In genomic region chr9:78190651-78191634, GRCm38 (mm10) we compare ENCODE assay signal across 8 mouse cellular contexts. TPM values are rescaled to one million over a fixed set of nuclear protein-coding genes. Genes with fewer than 3 reads are reported as not detected.
DNase-seq lines count a peak whose midpoint lies in the region; ATAC-seq lines count a peak whose summit lies in the region.

No protein-coding gene starts in this region.

- peaks cover 54% of the 10 kb centered on the region for H3K4me1 ChIP-seq in hindbrain, embryonic 10.5 days (replicated peaks)
- H3K4me1 ChIP-seq in midbrain, embryonic 11.5 days (ENCODE audit: control insufficient read depth, insufficient read depth, low read length) = peaks cover 10% of the 10 kb centered on the region

- no peaks in the 10 kb centered on the region for H3K9me3 ChIP-seq in hindbrain, embryonic 10.5 days
- H3K9me3 ChIP-seq in midbrain, embryonic 11.5 days (ENCODE audit: control insufficient read depth, low read length) = no peaks in the 10 kb centered on the region

- DNase-seq in heart, adult 11 months = peak; percentile 90
- no peak for DNase-seq in heart, postnatal 4 days
- DNase-seq in NIH3T3 (ENCODE audit: low read depth) = peak; percentile 75
- DNase-seq in hindbrain, embryonic 10.5 days (ENCODE audit: low spot score) = peak; percentile 15
- DNase-seq in midbrain, embryonic 11.5 days (ENCODE audit: low spot score, missing footprints) = peak; percentile 89
- no peak for DNase-seq in left cerebral cortex, postnatal 36 days (ENCODE audit: low spot score in 2 of 2)
- no peak for DNase-seq in right cerebral cortex, postnatal 14 days
- DNase-seq in spleen, postnatal 14 days (ENCODE audit: low spot score in 2 of 2) = no peak

- peak overlapping the region; percentile 16; the same call in 1 of the 2 replicates for H3K27ac ChIP-seq in hindbrain, embryonic 10.5 days
- H3K27ac ChIP-seq in midbrain, embryonic 11.5 days (ENCODE audit: low read depth, low read length) = no peak overlapping the region

- peak overlapping the region; percentile 62 for H3K4me2 ChIP-seq in midbrain, embryonic 11.5 days

- peak overlapping the region; percentile 33 for H3K9ac ChIP-seq in midbrain, embryonic 11.5 days (ENCODE audit: low read length)

- no peaks in the 10 kb centered on the region for H3K36me3 ChIP-seq in hindbrain, embryonic 10.5 days
- no peaks in the 10 kb centered on the region for H3K36me3 ChIP-seq in midbrain, embryonic 11.5 days (ENCODE audit: control insufficient read depth, insufficient read depth, low read length)

- peak; percentile 34; the same call in 1 of the 2 replicates for ATAC-seq in midbrain, embryonic 11.5 days (ENCODE audit: low FRiP score)

- H3K27me3 ChIP-seq in hindbrain, embryonic 10.5 days (ENCODE audit: insufficient read depth, poor library complexity, severe bottlenecking) = peaks cover 10% of the 10 kb centered on the region
- peaks cover 3% of the 10 kb centered on the region; the same call in 1 of the 2 replicates for H3K27me3 ChIP-seq in midbrain, embryonic 11.5 days (ENCODE audit: control insufficient read depth, insufficient read depth, low read length)

- intact Hi-C loops in left cerebral cortex, postnatal 36 days (cut with DNase I) = no loop called here

- peak overlapping the region; percentile 54 for H3K4me3 ChIP-seq in hindbrain, embryonic 10.5 days
- peak overlapping the region; percentile 32 for H3K4me3 ChIP-seq in midbrain, embryonic 11.5 days (ENCODE audit: low read depth, low read length)

- 1% methylated on average over 19 of the region's 19 CpGs for WGBS in hindbrain, embryonic 10.5 days
- WGBS in midbrain, embryonic 11.5 days = 2% methylated on average over 19 of the region's 19 CpGs

RNA-seq across cellular contexts. Expression of gene Gsta4, which starts 8.4 kb away (rescaled TPM):
- total RNA-seq in heart, postnatal 4 days (2021) = 10 to 100 TPM; 66.4 to 68.2 TPM
- 58.1 and 60.9 TPM in 2 replicates for polyA plus RNA-seq in hindbrain, embryonic 10.5 days (2016; fragmentation: Nextera tagmentation; extraction: Ambion mirVana)
- 24.9 and 27.2 TPM in 2 replicates for polyA plus RNA-seq in midbrain, embryonic 11.5 days (2014; fragmentation: Nextera tagmentation; extraction: Ambion mirVana)
- total RNA-seq in left cerebral cortex, postnatal 36 days (2021) = 10 to 100 TPM; 32.4 to 35.9 TPM

RNA-seq across cellular contexts. Expression of gene Gsta1, which starts 39.5 kb away (rescaled TPM):
- total RNA-seq in heart, postnatal 4 days (2021) = under 1 TPM in 1 of 2 experiments, not detected in 1; 0.41 TPM
- polyA plus RNA-seq in hindbrain, embryonic 10.5 days (2016; fragmentation: Nextera tagmentation; extraction: Ambion mirVana) = not detected in 2 replicates
- not detected in 2 replicates for polyA plus RNA-seq in midbrain, embryonic 11.5 days (2014; fragmentation: Nextera tagmentation; extraction: Ambion mirVana)
- not detected for total RNA-seq in left cerebral cortex, postnatal 36 days (2021)

Comparison
In these comparisons a context has a peak if more than half of its experiments do, and no peak if none do; other contexts are left out.
1. DNase-seq: peak in heart, adult 11 months (single experiment), NIH3T3 (single experiment), hindbrain, embryonic 10.5 days (single experiment) and midbrain, embryonic 11.5 days (single experiment); none in heart, postnatal 4 days (single experiment), left cerebral cortex, postnatal 36 days (0 of 2), right cerebral cortex, postnatal 14 days (single experiment) and spleen, postnatal 14 days (0 of 2).